Mouse (Mus musculus): ENCODE results near the gene Zfp42.

Zfp42 gene

GRCm38 (mm10) chr8:43251653-43252052, 55.1 kb downstream of the Zfp42 start:
- no peak for DNase-seq (ENCODE audit: low spot score)

GRCm38 (mm10) chr8:43248707-43249106, 58.1 kb downstream of the Zfp42 start:
- no peak for DNase-seq (ENCODE audit: low spot score)

Data from spleen, adult 12 weeks (tissue).